Mouse (Mus musculus) midbrain, embryonic 16.5 days (tissue): Measurements from ENCODE around the gene Wfdc8. TPM values are rescaled to one million over a fixed set of nuclear protein-coding genes. Genes with fewer than 3 reads are reported as not detected.
"Not testable (repeated sequence)": the region's sequence is repeated elsewhere in the genome, so short reads cannot be mapped to it uniquely, and the experiment has no call there.

Source experiments
- ATAC-seq: fragments of 200-750 bp; cut with Nextera tagmentation; 2 replicates; pipeline ENCODE4 v1.8.0; 2017; ENCODE audit warnings: moderate TSS enrichment
- H3K27ac ChIP-seq: fragments of 300-500 bp; sonication (generic); 2 replicates; pipeline ENCODE4 v1.5.1; 2014; ENCODE audit warnings: mild to moderate bottlenecking, low read length, mixed read lengths
- H3K27me3 ChIP-seq: fragments of 300-500 bp; sonication (generic); 2 replicates; pipeline ENCODE4 v1.6.1; 2014; ENCODE audit warnings: low read depth, low read length, mixed read lengths; ENCODE audit not compliant: control insufficient read depth, insufficient read depth
- H3K36me3 ChIP-seq: fragments of 300-500 bp; sonication (generic); 2 replicates; pipeline ENCODE4 v1.6.1; 2014; ENCODE audit warnings: mild to moderate bottlenecking, low read length, moderate library complexity, mixed read lengths; ENCODE audit not compliant: control insufficient read depth, insufficient read depth
- H3K4me1 ChIP-seq: fragments of 300-500 bp; sonication (generic); 2 replicates; pipeline ENCODE4 v1.6.1; 2014; ENCODE audit warnings: mild to moderate bottlenecking, low read length, mixed read lengths; ENCODE audit not compliant: control insufficient read depth, insufficient read depth
- H3K4me2 ChIP-seq: fragments of 300-500 bp; sonication (generic); 2 replicates; pipeline ENCODE4 v1.6.1; 2014; ENCODE audit warnings: mild to moderate bottlenecking, low read length, mixed read lengths
- H3K4me3 ChIP-seq: fragments of 300-500 bp; sonication (generic); 2 replicates; pipeline ENCODE4 v1.5.1; 2014; ENCODE audit warnings: low read depth, mild to moderate bottlenecking, low read length, moderate library complexity, mixed read lengths
- H3K9ac ChIP-seq: fragments of 300-500 bp; sonication (generic); 2 replicates; pipeline ENCODE4 v1.6.1; 2014; ENCODE audit warnings: low read depth, low read length, mixed read lengths
- H3K9me3 ChIP-seq: fragments of 300-500 bp; sonication (generic); replicated peaks from 2 replicates; pipeline ENCODE4 v1.6.1; 2014; ENCODE audit warnings: mild to moderate bottlenecking, low read length, mixed read lengths; ENCODE audit not compliant: control insufficient read depth, poor library complexity, severe bottlenecking
- WGBS: fragments of 180-500 bp; shearing (Covaris S2); extraction: QIAGEN DNeasy Blood & Tissue Kit; methylation state at CpG from one replicate; pipeline ENCODE4 v1.1.7; 2014; 5-methylcytosine and 5-hydroxymethylcytosine counted together
- polyA plus RNA-seq: library from polyadenylated mRNA; unstranded; fragments of >200 nt; fragmentation: Nextera tagmentation; extraction: Ambion mirVana; gene quantifications from 2 replicates; pipeline ENCODE4 v1.2.1, GENCODE M21; 2015

The Wfdc8 gene
- polyA plus RNA-seq, 1 experiment from 2014 or later = not detected

- H3K36me3 ChIP-seq = no peaks in the 10 kb centered on the region
- H3K4me1 ChIP-seq = no peaks in the 10 kb centered on the region
- WGBS = 91% methylated on average over 3 of the region's 3 CpGs
Measured at GRCm38 (mm10) chr2:164615386-164615785, 2.0 kb upstream of the Wfdc8 start.

DNA sequence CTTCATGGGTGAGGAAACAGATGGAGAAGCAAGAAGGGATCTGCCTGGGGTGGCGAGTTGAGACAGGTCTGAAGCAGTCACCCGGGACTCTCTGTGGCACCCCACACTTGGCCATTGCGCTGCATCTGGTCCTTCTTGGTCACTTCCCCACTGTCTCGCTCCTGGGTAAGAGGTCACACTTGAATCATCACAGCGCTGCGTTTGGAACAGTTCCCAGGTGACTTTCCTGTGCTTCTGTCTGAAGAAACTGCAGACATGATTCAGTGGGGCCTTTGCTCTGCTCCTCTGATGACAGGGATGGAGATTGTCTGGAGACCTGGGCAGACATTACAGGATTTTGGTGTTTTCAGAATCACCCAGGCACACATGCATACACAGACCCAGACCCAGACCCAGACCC lies 4.6 kb downstream of the Wfdc8 start:
- Histone ChIP-seq H3K36me3 (no peaks in the 10 kb centered on the region), H3K4me3 (no peak overlapping the region), H3K27me3 (no peaks in the 10 kb centered on the region), H3K4me1 (no peaks in the 10 kb centered on the region), H3K27ac (no peak overlapping the region), H3K9me3 (no peaks in the 10 kb centered on the region), H3K4me2 (no peak overlapping the region), H3K9ac (no peak overlapping the region)
- 83% methylated on average over 6 of the region's 6 CpGs for WGBS
- no peak for ATAC-seq

More at GRCm38 (mm10) chr2:164615386-164615785, 2.0 kb upstream of the Wfdc8 start:
- Histone ChIP-seq H3K9me3 (no peaks in the 10 kb centered on the region), H3K27ac (no peak overlapping the region), H3K4me2 (no peak overlapping the region), H3K27me3 (no peaks in the 10 kb centered on the region), H3K4me3 (no peak overlapping the region), H3K9ac (no peak overlapping the region)
- no peak for ATAC-seq

DNA sequence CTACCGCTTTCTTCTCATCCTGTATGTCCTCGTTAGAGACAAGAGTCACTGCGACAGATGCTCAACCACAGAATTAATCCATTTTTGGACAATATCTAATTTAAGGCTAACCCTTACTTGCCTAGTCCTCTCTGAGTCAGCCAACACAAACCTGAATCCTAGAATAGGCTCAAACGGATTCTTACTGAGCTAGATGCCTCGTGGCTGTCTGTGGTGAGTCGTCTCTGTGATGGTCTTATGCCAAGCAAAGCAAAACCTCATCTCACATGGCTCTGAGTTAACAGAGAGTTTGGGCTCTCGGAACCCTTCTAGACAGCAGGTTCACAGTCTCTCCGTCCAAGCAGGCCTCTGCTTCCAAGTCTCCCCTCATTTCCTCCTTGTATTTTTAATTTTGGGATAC lies 9.0 kb downstream of the Wfdc8 start:
- 86% methylated on average over 8 of the region's 8 CpGs for WGBS
- no peaks in the 10 kb centered on the region for H3K9me3 ChIP-seq
- no peaks in the 10 kb centered on the region for H3K36me3 ChIP-seq
- ATAC-seq = no peak
- no peaks in the 10 kb centered on the region for H3K27me3 ChIP-seq
- no peak overlapping the region for H3K9ac ChIP-seq
- no peak overlapping the region for H3K4me3 ChIP-seq
- H3K4me1 ChIP-seq = no peaks in the 10 kb centered on the region
- H3K27ac ChIP-seq = no peak overlapping the region
- H3K4me2 ChIP-seq = no peak overlapping the region

- Histone ChIP-seq H3K36me3 (no peaks in the 10 kb centered on the region), H3K4me2 (no peak overlapping the region), H3K27ac (no peak overlapping the region), H3K9ac (no peak overlapping the region), H3K4me1 (no peaks in the 10 kb centered on the region), H3K27me3 (no peaks in the 10 kb centered on the region), H3K4me3 (no peak overlapping the region), H3K9me3 (no peaks in the 10 kb centered on the region)
- ATAC-seq = no peak
- 93% methylated on average over 3 of the region's 3 CpGs for WGBS
Measured at GRCm38 (mm10) chr2:164603482-164603881, 9.9 kb downstream of the Wfdc8 start.

DNA sequence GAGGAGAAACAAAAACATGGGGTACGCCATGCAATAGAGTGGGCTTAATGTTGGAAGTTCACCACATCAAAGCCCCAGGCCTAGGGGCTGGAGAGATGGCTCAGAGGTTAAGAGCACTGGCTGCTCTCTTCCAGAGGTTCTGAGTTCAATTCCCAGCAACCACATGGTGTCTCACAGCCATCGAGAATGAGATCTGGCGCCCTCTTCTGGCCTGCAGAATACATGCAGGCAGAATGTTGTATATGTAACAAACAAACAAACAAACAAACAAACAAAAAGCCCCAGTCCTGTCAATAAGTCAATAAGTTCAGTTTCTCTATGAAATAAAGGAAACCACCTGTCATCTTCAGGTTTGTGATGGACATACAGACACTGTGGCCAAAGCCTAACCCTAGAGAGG lies 13.2 kb downstream of the Wfdc8 start:
- H3K4me3 ChIP-seq = no peak overlapping the region
- no peak overlapping the region for H3K4me2 ChIP-seq
- H3K9ac ChIP-seq = no peak overlapping the region
- H3K9me3 ChIP-seq = no peaks in the 10 kb centered on the region
- no peaks in the 10 kb centered on the region for H3K36me3 ChIP-seq
- WGBS = 71% methylated on average over 3 of the region's 3 CpGs
- H3K27ac ChIP-seq = no peak overlapping the region
- no peaks in the 10 kb centered on the region for H3K27me3 ChIP-seq
- no peaks in the 10 kb centered on the region for H3K4me1 ChIP-seq
- ATAC-seq = no peak

DNA sequence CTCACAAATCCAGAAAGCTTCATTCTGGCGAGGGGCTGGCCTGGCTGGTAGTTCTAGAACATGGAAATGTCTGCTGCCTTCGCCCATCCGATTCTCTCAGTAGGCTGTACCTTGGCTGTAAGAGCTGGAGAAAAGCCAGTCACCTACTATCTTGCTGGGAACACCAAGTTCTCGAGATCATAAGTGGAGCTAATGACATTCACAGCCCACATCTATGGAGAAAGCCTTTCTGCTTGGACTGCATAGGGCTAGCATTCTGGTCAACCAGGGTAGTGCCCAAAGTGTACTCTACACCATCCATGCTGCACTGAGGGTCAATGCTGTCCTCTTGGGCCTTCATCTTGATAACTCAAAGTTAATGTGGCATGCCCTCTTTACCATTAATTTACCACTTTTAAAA lies 19.9 kb downstream of the Wfdc8 start, which contains the start of gene Eppin:
Eppin (minus strand) TSS at position 101 of the 400 bp plus-strand sequence.
- H3K9ac ChIP-seq = no peak within 1 kb of the TSS
- H3K36me3 ChIP-seq = no peaks in the 10 kb centered on the region
- no peak for ATAC-seq
- no peak within 1 kb of the TSS for H3K4me2 ChIP-seq
- no peaks in the 10 kb centered on the region for H3K4me1 ChIP-seq
- no peaks in the 10 kb centered on the region for H3K9me3 ChIP-seq
- H3K4me3 ChIP-seq = no peak within 1 kb of the TSS
- H3K27ac ChIP-seq = no peak within 1 kb of the TSS
- WGBS = 80% methylated on average over 4 of the region's 4 CpGs
- no peaks in the 10 kb centered on the region for H3K27me3 ChIP-seq

DNA sequence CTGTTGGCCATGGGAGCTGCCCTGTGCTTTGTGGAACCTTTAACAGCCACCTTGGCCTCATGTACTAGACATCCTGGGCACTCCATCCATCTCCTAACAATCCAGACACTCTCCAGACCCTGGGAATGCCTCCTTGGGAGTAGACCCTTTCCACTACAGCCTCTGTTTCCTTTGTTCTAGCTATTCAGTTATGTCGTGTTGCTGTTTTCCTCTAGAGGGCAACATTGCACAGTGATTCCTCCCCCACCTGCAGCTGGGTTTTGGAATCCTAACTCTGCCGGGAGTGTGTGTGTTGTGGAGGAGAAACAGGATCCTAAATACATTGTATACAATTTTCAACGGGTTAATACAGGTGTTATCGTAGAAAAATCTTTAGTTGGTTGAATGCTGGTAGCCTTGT lies 21.4 kb downstream of the Wfdc8 start:
- no peak overlapping the region for H3K4me3 ChIP-seq
- 10% methylated on average over 4 of the region's 4 CpGs for WGBS
- H3K9ac ChIP-seq = no peak overlapping the region
- no peaks in the 10 kb centered on the region for H3K36me3 ChIP-seq
- no peak for ATAC-seq
- H3K9me3 ChIP-seq = no peaks in the 10 kb centered on the region
- no peak overlapping the region for H3K4me2 ChIP-seq
- H3K4me1 ChIP-seq = no peaks in the 10 kb centered on the region
- no peaks in the 10 kb centered on the region for H3K27me3 ChIP-seq
- no peak overlapping the region for H3K27ac ChIP-seq

- H3K9me3 ChIP-seq = not testable (repeated sequence)
- 61% methylated on average over 13 of the region's 13 CpGs for whole genome bisulfite sequencing
Measured at GRCm38 (mm10) chr2:164585025-164585725, 28.3 kb downstream of the Wfdc8 start, which contains the start of gene Wfdc6a. Gene Wfdc6a (minus strand): TSS chr2:164585447.

DNA sequence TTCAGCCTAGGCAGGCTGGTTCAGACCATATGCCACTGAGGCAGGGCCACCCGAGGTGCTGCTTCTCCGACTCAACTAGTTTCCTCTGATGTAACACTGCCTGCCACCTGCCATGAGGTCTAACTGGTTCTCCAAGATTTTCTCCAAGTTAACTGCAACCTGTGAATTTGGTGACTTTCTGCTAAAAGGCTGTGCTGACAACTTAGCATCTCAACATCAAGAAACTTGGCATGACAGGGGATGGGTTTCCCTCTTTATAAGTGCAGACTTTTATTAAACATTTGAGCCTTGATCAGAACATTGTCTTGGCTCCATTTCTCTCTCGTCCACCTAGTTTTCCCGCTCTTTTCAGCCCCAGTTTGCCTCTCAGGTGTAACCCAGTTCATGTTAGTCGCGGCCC lies 40.1 kb downstream of the Wfdc8 start, which contains the start of gene Spint3:
Spint3 (minus strand) TSS at position 101 of the 400 bp plus-strand sequence.
- not testable (repeated sequence) for H3K27me3 ChIP-seq, H3K4me2 ChIP-seq, H3K36me3 ChIP-seq, H3K4me3 ChIP-seq, ATAC-seq, H3K9me3 ChIP-seq, H3K9ac ChIP-seq, H3K27ac ChIP-seq, H3K4me1 ChIP-seq
- 93% methylated on average over 6 of the region's 6 CpGs for WGBS

More at GRCm38 (mm10) chr2:164585025-164585725, 28.3 kb downstream of the Wfdc8 start, which contains the start of gene Wfdc6a:
- not testable (repeated sequence) for ATAC-seq, H3K27ac ChIP-seq, H3K4me3 ChIP-seq, H3K4me1 ChIP-seq, H3K4me2 ChIP-seq, H3K36me3 ChIP-seq, H3K9ac ChIP-seq, H3K27me3 ChIP-seq
